Mouse (Mus musculus) cortical plate, adult 2 months (tissue): Measurements from ENCODE around the gene Kif20b. TPM values are rescaled to one million over a fixed set of nuclear protein-coding genes. Genes with fewer than 3 reads are reported as not detected.

Experiments used
- H3K27ac ChIP-seq: fragments of 200-500 bp; 2 replicates; pipeline ENCODE4 v1.5.1; 2012; ENCODE audit warnings: low read length, control low read depth, inconsistent platforms; ENCODE audit not compliant: insufficient read depth
- H3K4me1 ChIP-seq: fragments of 200-500 bp; 2 replicates; pipeline ENCODE4 v1.6.1; 2011; ENCODE audit warnings: low read length; ENCODE audit not compliant: control insufficient read depth, insufficient read depth
- H3K4me3 ChIP-seq: fragments of 200-500 bp; 2 replicates; pipeline ENCODE4 v1.5.1; 2011; ENCODE audit warnings: mild to moderate bottlenecking, low read length, control low read depth; ENCODE audit not compliant: insufficient read depth
- CTCF ChIP-seq: fragments of 200-500 bp; IDR thresholded peaks from 2 replicates; pipeline ENCODE4 v1.5.1; 2011; ENCODE audit warnings: mild to moderate bottlenecking, control low read depth, low read length; ENCODE audit not compliant: insufficient read depth; ENCODE audit errors: extremely low read depth
- POLR2A ChIP-seq: fragments of 200-500 bp; IDR thresholded peaks from 2 replicates; pipeline ENCODE4 v1.6.1; 2011; ENCODE audit warnings: mild to moderate bottlenecking, low read length, control low read depth; ENCODE audit not compliant: insufficient read depth; ENCODE audit errors: extremely low read depth
- polyA plus RNA-seq: library from polyadenylated mRNA; depleted of rRNA; stranded (reverse); fragments of >200 nt; gene quantifications from 2 replicates; pipeline ENCODE4 v1.2.3, GENCODE M21; 2012; rRNA removed

The Kif20b gene
- polyA plus RNA-seq, 1 experiment = 0.77 TPM

GRCm38 (mm10) chr19:34992969-34993527 lies 70.9 kb downstream of the Kif20b start:
- Histone ChIP-seq H3K27ac (no peak overlapping the region), H3K4me3 (no peak overlapping the region; the same call in 1 of the 2 replicates), H3K4me1 (no peaks in the 10 kb centered on the region)
- TF ChIP-seq CTCF (peak; percentile 77), POLR2A (no peak)

- H3K4me3 ChIP-seq = no peak overlapping the region
- TF ChIP-seq POLR2A = no peak
- TF ChIP-seq CTCF = no peak
- no peaks in the 10 kb centered on the region for H3K4me1 ChIP-seq
Observed at GRCm38 (mm10) chr19:35015058-35015457, 92.9 kb downstream of the Kif20b start.

GRCm38 (mm10) chr19:35017474-35018208 lies 95.5 kb downstream of the Kif20b start:
- Histone ChIP-seq H3K4me1 (no peaks in the 10 kb centered on the region), H3K27ac (no peak overlapping the region), H3K4me3 (no peak overlapping the region)
- TF ChIP-seq POLR2A (no peak), CTCF (no peak)

More at GRCm38 (mm10) chr19:35015058-35015457, 92.9 kb downstream of the Kif20b start:
- H3K27ac ChIP-seq = no peak overlapping the region

DNA sequence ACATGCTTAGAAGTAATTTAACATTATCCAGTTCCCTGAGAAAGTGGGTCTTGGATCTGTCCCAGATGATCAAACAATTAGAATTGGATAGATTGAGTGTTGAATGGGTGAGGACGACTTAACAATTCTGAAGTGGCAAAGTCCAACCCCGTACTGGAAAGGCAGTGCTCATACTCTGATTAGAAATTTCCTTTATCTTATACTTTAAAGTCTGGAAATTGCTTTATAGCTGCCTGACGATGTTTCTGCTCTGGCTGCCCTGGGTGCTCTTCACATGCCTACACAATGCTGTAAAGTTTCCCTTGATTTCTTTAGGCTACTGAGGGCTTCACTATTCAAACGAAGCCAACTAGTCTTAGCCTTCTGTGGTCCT lies 96.0 kb downstream of the Kif20b start:
- Histone ChIP-seq H3K27ac (no peak overlapping the region), H3K4me3 (no peak overlapping the region), H3K4me1 (no peaks in the 10 kb centered on the region)
- TF ChIP-seq CTCF = no peak
- TF ChIP-seq POLR2A = no peak

Other genes with a start within 250 kb of the Kif20b start
- gene Slc16a12, start 175.1 kb upstream of the Kif20b start, polyA plus RNA-seq = 1.7 and 2.0 TPM in 2 replicates
- gene Pank1, start 42.9 kb upstream of the Kif20b start, polyA plus RNA-seq = 6.8 and 7.0 TPM in 2 replicates